Mouse (Mus musculus): ENCODE results near the gene Fnbp1.
A peak's percentile ranks its signal among the peaks of the same experiment; 100 is the strongest.

Fnbp1 gene

DNA sequence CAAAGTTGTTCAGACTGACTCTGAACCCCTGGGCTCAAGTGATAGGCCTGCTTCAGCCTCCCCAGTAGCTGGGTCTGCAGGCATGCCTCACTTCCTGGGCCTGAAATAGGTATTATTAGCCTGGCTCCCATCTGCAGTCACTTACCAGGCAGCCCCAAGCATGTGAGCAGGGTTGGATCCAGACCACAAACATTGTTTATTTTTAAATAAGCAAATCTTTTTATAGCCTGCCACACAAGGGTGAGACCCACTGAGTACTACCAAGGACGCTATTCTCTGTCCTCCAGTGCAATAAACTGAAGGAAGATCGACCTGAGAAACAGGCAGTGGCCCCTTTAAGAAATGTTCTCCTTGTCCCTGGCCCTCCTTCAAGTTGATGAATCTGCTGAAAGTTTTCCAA lies 17.1 kb downstream of the Fnbp1 start:
- DNase-seq (ENCODE audit: low spot score): no peak

DNA sequence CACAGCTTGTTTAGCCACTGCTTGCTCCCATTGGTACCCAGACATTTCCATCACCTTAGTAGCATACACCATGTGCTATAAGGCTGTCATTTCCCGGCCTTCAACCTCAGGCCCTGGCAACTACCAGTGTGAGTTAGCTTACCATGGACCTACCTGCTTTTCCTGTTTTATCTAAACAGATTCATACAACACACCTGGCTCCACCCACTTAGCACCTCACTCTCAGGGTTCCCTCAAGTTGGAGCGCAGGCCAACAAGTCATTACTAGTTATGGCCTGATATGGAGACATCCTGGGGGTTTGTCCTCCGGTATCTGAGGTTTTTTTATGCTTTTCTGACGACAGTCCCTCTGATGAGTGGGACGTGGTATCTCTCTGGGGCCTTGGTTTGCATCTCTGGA lies 18.3 kb downstream of the Fnbp1 start:
- no peak for DNase-seq (ENCODE audit: low spot score)

DNA sequence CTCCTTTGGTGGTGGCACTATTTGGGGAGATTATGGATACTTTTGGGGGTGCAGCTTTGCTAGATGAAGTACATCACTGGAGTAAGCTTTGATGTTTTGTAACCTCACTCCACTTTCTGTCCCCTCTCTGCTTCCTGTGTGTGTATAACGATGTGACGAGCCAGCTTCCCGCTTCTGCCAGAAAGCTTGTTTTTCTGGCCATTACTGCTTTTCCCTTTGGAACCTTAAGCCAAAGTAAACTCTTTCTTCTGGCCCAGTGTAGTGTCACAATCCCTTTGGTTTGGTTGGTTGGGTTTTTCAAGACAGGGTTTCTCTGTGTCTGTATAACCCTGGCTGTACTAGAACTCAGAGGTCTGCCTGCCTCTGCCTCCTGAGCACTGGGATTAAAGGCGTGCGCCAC lies 19.0 kb downstream of the Fnbp1 start:
- no peak for DNase-seq (ENCODE audit: low spot score)

DNA sequence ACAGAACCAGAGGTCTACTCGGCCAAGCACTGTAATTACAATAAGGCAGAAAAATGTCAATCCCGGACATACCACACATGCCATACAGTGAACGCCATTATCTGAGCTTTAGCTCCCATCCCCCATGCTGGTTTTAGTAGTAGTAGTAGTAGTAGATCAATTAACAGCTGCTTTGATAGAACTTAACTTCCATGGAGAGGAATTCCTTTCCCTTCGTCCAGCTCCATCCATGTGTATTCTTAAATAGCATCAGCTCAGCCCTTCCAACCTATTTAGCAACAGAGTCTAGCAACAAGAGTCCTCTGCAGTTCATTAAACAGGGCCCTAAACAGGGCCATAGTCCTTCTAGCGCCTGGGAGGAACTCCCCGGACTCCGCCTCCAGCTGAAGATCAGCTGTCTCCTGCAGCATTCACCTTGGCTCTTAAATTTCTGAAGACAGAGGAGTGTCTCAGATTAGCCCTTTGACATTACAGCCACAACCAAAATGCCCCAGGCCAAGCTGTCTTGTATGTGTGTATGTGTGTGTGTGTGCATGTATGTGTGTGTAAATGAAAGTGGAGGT lies 20.6 kb downstream of the Fnbp1 start:
- DNase-seq (ENCODE audit: low spot score): no peak

DNA sequence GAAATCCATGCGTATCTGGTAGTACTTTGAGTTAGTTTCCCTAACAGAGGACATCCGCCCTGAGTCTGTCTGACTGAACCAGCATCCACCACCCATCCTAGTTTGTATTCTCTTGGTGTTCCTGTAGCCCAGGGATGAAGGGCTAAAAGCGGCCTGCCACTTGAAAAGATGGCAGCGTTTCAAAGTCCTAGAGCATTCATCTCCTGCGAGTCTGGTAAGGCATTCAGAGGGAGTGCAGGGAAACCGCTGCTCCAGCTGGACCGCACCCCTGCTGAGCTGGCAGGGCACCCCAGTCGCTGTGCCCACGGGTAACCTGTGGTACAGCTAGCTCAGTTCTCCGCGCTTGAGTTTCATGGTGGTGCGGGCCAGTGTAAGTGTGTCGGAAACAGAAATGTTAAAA lies 22.0 kb downstream of the Fnbp1 start:
- no peak for DNase-seq (ENCODE audit: low spot score)

DNA sequence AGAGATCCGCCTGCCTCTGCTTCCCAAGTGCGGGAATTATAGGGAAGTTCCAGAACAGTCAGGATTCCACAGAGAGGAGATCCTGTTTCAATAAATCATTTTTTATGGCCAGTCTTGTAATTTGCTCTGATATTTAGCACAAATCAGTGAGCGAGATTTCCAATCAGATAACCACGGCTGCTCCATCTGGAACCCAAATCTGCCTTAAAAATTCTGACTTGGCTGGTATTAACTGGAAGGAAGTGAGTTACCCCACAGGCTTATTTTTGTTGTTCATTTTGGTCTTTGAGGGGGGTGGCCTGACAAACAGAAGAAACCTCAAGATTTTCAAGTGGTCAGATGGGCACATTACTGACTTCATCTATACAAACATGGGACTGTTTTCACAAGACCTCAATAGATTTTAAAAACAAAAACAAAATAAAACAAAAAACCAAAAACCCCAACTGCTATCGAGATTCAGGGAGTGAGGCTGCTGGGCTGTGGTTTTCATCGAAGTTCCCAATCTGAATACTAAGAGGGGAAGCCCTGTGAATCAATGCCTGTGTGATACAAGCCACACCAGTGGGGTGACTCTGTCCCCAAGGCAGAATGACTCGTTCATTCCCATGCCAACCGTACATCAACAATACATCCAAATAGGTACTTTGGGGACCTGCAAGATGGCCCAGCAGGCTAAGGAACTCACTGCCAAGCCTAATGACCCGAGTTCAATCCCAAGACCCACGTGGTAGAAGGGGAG lies 23.0 kb downstream of the Fnbp1 start:
- no peak for DNase-seq (ENCODE audit: low spot score)

DNA sequence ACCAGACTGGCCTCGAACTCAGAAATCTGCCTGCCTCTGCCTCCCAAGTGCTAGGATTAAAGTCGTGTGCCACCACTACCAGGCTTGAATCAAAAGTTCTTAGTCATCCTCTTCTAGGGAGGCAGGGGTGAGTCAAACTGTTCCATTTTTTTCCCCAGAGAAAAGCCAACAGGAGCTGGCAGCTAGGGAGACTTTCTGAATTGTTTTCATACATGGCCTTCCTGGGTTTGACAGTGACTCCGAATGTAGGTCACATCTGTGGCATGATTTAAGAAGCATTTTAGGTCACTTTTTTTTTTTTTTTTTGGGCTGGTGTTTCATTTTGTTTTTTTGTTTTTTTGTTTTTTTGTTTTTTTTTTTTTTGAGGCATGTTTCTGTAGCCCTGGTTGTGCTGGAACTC lies 23.6 kb downstream of the Fnbp1 start:
- no peak for DNase-seq (ENCODE audit: low spot score)

DNA sequence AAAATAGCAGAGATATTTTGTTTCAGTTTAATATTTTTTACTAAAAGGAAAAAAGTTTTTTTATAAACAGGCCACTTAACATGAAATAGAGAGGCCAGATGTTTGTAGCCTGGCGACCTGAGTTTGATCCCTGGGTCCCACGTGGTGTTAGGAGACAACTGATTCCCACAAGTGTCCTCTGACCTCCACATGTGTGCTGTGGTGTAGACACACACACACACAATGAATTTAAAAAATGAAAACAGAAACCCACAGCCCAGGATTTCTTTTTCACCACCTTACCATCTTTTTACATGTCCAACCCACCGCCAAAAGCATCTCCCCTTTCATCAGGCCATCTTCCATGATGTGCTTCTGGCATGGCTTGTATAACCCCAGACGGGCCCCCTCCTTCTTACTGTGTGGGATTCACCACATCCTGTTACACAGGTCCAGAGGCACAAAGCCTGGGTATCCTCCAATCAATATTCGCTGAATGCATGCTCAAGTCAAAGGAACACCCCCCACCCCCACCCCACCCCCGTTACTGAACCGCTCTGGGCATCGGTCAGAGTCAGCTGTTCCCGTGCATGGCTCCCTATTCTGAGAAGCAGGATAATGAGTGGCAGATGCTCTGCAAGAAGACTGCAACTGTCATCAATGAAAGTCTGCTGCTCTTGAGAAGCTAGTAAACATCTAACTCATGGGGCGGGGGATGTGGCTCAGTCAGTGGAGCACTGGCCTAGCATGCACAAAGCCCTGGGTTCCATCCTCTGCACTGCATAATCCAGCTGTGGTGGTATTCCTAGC lies 25.7 kb downstream of the Fnbp1 start:
- DNase-seq (ENCODE audit: low spot score): peak; percentile 26

DNA sequence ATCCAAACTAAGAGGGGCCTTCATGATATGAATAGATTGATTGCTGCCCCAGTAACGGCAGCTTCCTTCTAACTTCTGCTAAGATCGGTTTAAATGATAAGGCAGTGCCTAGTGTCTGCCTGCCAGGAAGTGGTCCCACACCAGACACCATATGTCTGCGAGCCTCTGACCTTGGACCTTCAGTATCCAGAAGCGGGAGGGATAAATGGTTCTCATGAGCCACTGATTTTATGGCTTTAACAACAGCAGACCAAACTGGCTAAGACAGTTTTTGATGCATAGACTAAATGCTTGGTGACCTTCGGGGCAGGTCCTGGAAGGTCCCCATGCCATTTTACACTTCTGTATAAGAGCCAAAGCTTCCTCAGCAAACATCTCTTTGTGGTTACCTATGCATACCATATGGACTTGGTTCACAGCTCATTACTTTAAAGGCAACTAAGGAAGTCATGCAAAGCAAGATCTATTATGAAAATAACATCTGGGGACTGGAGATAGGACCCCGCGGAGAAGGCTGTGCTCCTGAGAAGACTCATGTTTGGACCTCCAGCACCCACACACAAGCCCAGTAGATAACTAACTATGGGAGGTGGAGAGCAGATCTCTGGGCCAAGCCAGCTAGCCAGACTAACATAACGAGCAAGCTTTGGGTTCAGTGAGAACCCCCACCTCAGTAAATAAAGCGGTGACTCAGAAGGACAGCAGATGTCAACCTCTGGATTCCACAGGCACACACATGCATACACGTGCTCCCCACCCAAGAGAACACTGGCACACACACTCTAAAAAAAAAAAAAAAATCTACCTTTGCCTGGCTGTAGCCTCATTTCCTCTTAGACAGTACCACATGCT lies 26.5 kb downstream of the Fnbp1 start:
- no peak for DNase-seq (ENCODE audit: low spot score)

DNA sequence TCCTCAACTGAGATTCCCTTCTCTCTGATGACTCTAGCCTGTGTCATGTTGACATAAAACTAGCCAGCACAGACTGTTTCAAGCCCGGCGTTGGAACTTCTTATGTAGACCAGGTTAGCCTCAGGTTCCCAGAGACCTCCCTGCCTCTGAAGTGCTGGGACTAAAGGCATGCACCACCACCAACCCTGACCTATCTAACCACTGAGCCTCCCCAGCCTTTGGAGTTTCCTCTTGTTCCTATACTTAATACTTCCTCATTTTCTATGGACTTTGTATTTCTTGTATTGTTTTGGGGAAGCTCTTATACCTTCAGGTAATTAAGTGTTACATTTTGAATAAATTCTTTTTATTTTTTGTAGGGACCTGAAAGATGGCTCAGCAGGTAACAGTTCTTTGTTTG lies 27.6 kb downstream of the Fnbp1 start:
- DNase-seq (ENCODE audit: low spot score): no peak

DNA sequence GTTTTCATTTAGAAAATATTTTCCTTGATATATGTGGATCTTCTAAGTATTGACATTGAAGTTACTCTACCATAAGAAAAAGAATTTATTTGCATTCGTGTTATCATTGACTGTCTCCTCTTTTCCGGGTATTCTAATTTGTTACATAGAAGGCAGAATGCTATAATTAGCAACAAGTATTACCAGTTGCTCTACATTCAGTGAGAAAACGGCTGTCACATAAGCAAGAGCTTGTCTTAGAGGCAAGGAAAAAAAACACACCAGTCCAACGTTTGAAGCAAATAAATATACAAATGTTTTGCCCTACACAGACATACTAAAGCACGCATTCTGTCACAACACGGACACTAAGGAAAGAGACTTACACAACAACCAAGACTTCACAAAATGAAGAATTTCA lies 30.1 kb downstream of the Fnbp1 start:
- no peak for DNase-seq (ENCODE audit: low spot score)

DNA sequence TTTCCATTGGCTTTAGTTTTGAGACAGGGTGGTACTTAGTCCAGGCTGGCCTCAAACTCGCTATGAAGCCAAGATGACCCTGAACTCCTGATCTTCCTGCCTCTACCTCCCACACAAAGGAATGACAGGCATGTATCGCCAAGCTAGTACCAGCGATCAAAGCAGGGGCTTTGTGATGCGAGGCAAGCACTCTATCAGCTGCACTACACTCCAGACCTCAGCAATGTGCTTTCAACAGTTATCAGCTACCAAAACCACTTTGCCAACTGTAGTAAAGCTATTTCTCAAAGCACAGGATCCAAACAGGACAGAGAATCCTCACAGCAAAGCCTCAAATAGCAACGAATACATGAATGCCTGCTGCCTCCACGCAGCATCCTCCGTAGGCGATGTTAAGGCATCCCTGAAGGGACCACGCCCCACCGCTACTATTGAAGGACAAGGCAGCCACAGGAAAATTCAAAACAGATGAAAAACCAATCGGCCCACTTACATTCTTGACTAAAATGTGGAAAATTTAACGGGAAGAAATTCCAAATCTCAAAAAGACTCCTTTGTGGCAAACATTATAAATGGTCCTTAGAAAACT lies 31.8 kb downstream of the Fnbp1 start:
- no peak for DNase-seq (ENCODE audit: low spot score)

DNA sequence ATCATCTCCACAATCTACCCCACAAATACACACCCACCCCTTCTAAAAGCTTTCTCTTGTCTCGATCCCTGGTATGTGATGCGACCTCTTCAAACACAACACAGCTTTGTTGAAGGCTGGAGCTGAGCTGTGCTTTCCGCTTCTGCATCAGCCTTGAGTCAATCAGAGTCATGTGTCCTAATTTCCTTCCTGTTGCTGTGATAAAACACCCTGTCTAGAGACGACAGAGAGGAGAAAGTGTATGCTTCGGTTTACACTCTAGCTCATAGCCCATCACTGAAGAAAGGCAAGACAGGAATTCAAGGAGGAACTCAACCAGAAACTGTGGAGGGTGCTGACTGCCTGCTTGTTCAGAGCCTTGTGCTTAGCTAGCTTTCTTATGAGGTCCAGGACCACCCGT lies 33.6 kb downstream of the Fnbp1 start:
- DNase-seq (ENCODE audit: low spot score): no peak

DNA sequence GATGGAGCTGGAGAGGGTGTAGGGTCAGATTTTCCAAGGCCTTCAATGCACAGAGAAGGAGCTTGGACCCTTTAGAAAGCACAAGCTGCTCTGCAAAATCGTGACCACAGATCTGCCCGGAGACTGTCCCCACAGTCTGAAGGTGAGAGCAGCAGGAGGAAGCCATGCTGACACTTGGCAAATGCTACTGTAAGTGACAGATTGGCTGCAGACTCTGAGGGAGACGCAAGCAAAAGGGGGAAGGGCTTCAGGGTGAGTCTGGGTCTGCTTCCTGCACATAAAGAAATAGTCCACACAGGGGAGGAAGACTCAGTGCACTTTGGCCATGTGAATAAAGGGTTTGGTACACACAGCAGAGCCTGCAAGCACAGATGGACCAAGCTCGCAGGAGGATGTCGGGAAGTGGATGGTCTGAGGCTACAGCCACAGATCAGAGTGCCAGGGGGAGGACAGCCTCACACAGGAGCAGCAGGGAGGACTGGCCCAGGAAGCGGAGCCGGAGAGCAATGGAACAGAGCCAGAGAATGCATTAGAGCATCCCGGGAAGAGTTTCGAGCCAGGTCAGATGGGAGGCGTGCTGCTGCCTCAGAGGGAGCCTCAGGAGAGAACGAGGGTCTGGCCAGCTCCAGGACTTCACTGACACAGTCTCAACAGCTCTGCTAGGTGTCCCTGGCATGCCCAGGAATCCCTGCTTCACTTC lies 35.0 kb downstream of the Fnbp1 start:
- no peak for DNase-seq (ENCODE audit: low spot score)

DNA sequence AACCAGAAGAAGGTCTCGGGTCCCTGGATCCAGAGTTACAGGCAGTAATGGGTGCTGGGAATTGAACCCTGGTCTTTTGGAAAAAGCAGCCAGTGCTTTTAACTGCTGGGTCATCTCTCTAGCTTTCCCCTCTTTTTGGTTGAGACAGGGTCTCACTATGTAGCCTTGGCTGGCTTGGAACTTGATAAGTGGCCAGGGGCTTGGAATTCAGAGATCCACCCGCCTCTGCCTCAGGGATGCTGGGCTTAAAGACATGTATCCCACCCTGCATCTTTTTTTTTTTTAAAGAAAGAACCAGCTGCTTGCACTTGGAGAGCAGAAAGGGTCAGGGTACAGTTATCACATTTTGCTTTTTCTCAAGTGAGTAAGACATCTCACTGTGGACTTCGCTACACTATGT lies 35.8 kb downstream of the Fnbp1 start:
- no peak for DNase-seq (ENCODE audit: low spot score)

DNA sequence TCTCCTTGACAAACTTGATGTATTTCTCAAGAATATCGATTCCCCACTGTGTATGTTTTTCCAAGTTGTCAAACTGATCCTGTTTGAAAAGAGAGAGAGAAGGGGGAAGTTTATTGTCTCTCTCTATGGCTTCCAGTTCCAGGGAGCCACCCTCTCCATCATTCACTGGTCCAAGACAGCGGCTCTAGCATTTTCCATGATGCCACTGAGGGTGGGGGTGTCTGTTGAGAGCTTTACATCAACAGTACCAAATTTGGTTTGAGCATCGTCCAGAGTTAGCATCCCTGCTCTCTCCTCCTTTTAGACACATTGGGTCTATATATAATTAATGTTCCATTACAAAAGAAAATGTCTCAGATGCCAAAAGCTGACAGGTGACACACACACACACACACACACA lies 36.5 kb downstream of the Fnbp1 start:
- no peak for DNase-seq (ENCODE audit: low spot score)

DNA sequence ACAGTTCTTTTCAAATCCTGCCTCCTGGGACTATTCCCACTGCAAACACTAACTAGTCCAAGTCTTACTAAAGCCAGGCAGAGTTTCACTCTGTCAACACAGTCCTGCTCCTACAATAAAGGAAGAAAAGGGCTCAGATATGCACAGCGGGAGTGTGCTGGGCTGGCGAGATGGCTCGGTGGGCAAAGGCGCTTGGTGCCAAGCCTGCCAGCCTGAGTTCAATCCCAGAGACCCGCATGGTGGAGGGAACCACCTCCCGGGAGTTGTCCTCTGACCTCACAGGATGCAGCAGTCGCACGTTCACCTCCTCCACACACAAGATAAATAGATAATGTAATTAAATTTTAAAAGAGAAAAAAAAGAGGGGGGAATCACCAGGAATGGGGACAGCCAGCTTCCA lies 38.5 kb downstream of the Fnbp1 start:
- DNase-seq (ENCODE audit: low spot score): no peak

DNA sequence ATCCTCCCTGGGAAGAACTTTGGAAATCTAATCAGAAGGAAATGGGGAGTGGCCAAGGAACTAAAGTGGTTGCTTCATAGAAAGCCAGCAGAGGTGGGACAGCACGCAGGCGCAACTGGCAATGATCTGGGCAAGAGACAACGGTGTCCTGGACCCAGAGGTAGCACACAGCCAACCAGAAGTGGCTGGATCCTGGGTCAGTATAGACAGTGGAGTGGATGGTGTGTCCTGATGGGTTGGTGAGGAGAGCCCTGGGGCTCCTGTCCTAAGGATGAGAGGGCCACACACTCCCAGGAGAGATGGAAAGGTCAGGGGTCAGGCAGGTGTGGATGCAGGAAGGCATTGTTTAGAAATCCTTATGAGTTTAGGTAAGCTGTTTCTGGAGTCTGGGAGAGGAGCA lies 40.5 kb downstream of the Fnbp1 start:
- DNase-seq (ENCODE audit: low spot score): no peak

DNA sequence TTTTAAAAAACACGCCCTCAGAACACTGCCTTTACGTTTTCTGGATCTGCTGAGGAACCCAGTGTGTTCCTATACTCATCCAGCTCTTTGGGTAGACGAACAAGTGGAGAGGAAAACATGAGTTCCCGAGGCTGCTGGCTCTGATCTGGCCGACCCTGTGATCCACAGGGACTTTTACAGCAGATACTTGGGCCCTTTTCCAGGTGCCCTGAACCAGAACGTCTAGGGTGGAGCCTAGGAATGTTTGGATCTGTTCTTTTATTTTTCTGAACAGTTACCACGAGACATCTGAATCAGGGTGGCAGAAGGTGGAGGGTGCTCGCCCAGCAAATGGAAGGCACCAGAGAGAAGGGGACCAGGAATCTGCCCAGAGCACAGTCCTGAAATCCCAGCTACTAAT lies 42.7 kb downstream of the Fnbp1 start:
- no peak for DNase-seq (ENCODE audit: low spot score)

DNA sequence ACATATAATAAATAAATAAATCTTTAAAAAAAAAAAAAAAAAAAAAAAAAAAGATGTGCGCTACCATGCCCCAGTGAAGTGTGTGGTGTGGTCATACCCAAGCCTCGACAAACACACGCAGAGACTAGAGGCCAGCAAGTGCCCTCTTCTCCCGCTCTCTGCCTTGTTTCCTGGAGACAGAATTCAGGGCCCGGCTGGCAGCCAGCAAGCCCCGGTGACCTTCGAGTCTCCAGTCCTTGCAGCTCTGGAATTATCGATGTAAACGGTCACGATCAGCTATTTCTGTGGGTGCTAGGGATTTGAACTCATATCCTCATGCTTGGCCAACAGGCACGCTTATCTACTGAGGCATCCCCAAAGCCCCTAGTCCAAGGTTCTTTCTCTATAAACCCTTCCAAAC lies 43.2 kb downstream of the Fnbp1 start:
- DNase-seq (ENCODE audit: low spot score): no peak

DNA sequence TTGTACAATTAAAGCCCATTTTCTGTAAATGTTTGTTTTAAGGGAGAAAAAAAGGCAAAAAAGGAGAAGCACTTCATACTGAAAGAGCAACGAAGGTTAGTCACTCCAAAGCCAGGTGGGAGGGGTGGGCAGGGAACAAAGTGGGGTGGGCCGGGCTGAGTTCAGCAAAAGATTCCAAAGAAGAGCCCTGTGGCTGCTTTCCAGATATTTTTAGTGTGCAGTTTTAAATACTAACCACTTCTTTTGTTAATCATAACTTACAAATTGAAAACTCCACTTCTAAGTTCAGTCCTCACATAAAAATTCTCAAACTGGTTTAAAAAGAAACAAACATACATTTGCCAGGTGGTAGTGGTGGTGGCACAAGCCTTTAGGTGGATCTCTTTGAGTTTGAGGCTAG lies 44.5 kb downstream of the Fnbp1 start:
- no peak for DNase-seq (ENCODE audit: low spot score)

DNA sequence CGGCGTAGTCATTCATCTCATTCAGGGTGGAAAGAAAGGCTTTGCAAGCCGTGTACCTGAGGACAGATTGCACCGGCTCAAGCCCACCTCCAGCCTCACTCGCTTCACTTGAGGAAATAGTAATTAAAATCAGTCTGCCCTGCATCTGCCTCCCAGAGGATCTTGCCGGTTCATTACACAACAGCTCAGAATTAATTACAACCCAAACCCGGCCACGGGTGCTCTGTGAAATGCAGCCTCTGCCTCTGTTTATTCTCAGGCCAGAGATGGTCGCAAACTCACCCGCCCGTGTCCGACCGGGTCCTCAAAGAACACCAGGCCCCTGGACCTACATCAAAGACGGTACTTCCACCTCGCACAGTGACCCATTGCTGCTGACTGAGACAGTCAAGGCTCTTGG lies 45.7 kb downstream of the Fnbp1 start:
- peak; percentile 41 for DNase-seq (ENCODE audit: low spot score)
